Mouse (Mus musculus): ENCODE results near the gene Abcc1.

GRCm38 (mm10) chr16:14435526-14435925 is 74.2 kb downstream of the Abcc1 start:
- no peak for TF ChIP-seq CTCF (IDR thresholded peaks at IDR 0.05; ENCODE audit: control insufficient read depth, insufficient read depth, low read length)
- no peak for TF ChIP-seq POLR2A (IDR thresholded peaks at IDR 0.05; ENCODE audit: borderline replicate concordance, control insufficient read depth, low read depth, low read length)
